Comparison of ENCODE assay signal across 40 mouse cellular contexts in the genomic region with DNA sequence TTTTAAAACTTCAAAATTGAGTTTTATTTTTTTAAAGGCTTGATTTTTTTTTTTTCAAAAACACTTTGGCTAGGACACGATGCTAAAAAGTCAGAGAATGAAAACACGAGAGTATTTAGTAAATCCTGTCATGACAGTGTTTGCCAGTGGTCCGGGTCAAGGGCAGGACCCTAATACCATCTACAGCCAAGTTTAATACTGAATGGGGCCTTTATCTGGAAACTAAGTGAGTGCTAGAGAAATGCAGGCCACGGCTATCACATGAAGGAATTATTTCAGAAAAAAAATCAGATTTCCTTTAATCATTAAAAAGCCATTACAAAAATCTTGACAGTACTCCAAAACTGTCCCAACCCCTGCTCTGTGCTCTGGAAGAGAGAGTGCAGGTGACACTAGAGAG. TPM values are rescaled to one million over a fixed set of nuclear protein-coding genes. Genes with fewer than 3 reads are reported as not detected.
"Had no signal": no experiment of that assay in that cellular context is flagged by ENCODE, and none has a peak within 500 bp of the region (broad histone marks: within the 10 kb centered on the region; RNA-seq: fewer than 3 reads in every experiment).

No protein-coding gene starts in this region.

- ATAC-seq: hindbrain, embryonic 16.5 days; inflammation-experienced regulatory T-cells, adult 6 months; intestine, embryonic 15.5 days; intestine, postnatal 0 days had no signal

- H3K27ac ChIP-seq: gastrocnemius, adult 2 months; heart, embryonic 10.5 days; hindbrain, embryonic 10.5 days; hindbrain, embryonic 12.5 days; hindbrain, embryonic 14.5 days; intestine, embryonic 15.5 days; layer of hippocampus, adult 2 months; limb, embryonic 13.5 days; limb, embryonic 15.5 days had no signal

- H3K27me3 ChIP-seq: heart, embryonic 12.5 days; hindbrain, embryonic 12.5 days; intestine, embryonic 15.5 days; limb, embryonic 13.5 days; limb, embryonic 15.5 days had no signal

- H3K9me3 ChIP-seq: heart, embryonic 10.5 days; heart, embryonic 12.5 days; hindbrain, embryonic 10.5 days; hindbrain, embryonic 12.5 days; intestine, embryonic 15.5 days; limb, embryonic 13.5 days; limb, embryonic 15.5 days had no signal

- H3K4me3 ChIP-seq: gastrocnemius, adult 2 months; heart, embryonic 10.5 days; heart, embryonic 12.5 days; hindbrain, embryonic 10.5 days; hindbrain, embryonic 12.5 days; intestine, embryonic 15.5 days; layer of hippocampus, adult 2 months; limb, embryonic 13.5 days; limb, embryonic 15.5 days had no signal

- H3K4me2 ChIP-seq: heart, embryonic 12.5 days; hindbrain, embryonic 12.5 days; hindbrain, embryonic 14.5 days; intestine, embryonic 15.5 days; limb, embryonic 13.5 days; limb, embryonic 15.5 days had no signal

- H3K36me3 ChIP-seq: hindbrain, embryonic 12.5 days had no signal

- H3K4me1 ChIP-seq: hindbrain, embryonic 10.5 days; hindbrain, embryonic 12.5 days; intestine, embryonic 15.5 days; limb, embryonic 13.5 days; limb, embryonic 15.5 days had no signal

- DNase-seq: gastrocnemius, adult 2 months; gastrocnemius, postnatal 10 days; gastrocnemius, postnatal 25 days; heart, adult 18-20 months; heart, postnatal 10 days; heart, postnatal 4 days; kidney, adult 18-20 months; kidney, adult 8-10 months; kidney, postnatal 10 days; kidney, postnatal 25 days; kidney, postnatal 4 days; left cerebral cortex, postnatal 4 days had no signal

- H3K9ac ChIP-seq: heart, embryonic 12.5 days; hindbrain, embryonic 12.5 days; hindbrain, embryonic 14.5 days; intestine, embryonic 15.5 days; limb, embryonic 13.5 days; limb, embryonic 15.5 days had no signal

RNA-seq across cellular contexts. Expression of a gene that starts 15.1 kb away (rescaled TPM):
- total RNA-seq: gastrocnemius, adult 2 months; gastrocnemius, postnatal 10 days; gastrocnemius, postnatal 25 days; gastrocnemius, postnatal 4 days; granulocyte monocyte progenitor cell, adult 5-6 weeks; heart, adult 18-20 months; heart, adult 8-10 months; heart, postnatal 10 days; heart, postnatal 25 days; heart, postnatal 4 days; layer of hippocampus, adult 2 months; layer of hippocampus, postnatal 10 days; layer of hippocampus, postnatal 25 days; left cerebral cortex, adult 18-20 months; left cerebral cortex, adult 8-10 months; left cerebral cortex, postnatal 10 days; left cerebral cortex, postnatal 25 days; left cerebral cortex, postnatal 4 days had no signal
- polyA plus RNA-seq: frontal cortex, adult 2 months; heart, embryonic 10.5 days; heart, embryonic 12.5 days; heart, embryonic 14.5 days; heart, embryonic 16.5 days; hindbrain, embryonic 10.5 days; hindbrain, embryonic 12.5 days; hindbrain, embryonic 14.5 days; hindbrain, embryonic 16.5 days; inflammation-experienced regulatory T-cells, adult 6 months; intestine, embryonic 15.5 days; intestine, postnatal 0 days; kidney, embryonic 14.5 days; kidney, embryonic 16.5 days; limb, embryonic 11.5 days; limb, embryonic 13.5 days; limb, embryonic 15.5 days had no signal

RNA-seq across cellular contexts. Expression of a gene that starts 34.7 kb away (rescaled TPM):
- total RNA-seq: gastrocnemius, postnatal 25 days; granulocyte monocyte progenitor cell, adult 5-6 weeks; layer of hippocampus, postnatal 25 days; left cerebral cortex, postnatal 4 days had no signal
- polyA plus RNA-seq: hindbrain, embryonic 10.5 days; hindbrain, embryonic 14.5 days; inflammation-experienced regulatory T-cells, adult 6 months; kidney, embryonic 16.5 days; limb, embryonic 13.5 days had no signal
